Mouse (Mus musculus) hindbrain, embryonic 11.5 days (tissue): ENCODE results near the gene Olfr402. TPM values are rescaled to one million over a fixed set of nuclear protein-coding genes. Genes with fewer than 3 reads are reported as not detected.
"Not testable (repeated sequence)": the region's sequence is repeated elsewhere in the genome, so short reads cannot be mapped to it uniquely, and the experiment has no call there.

ENCODE experiments used
- ATAC-seq: fragments of 200-750 bp; cut with Nextera tagmentation; 2 replicates; pipeline ENCODE4 v1.8.0; 2017; ENCODE audit warnings: mild to moderate bottlenecking, moderate TSS enrichment, moderate library complexity; ENCODE audit not compliant: low FRiP score
- DNase-seq: peaks from one replicate; pipeline ENCODE4 v3.0.0-alpha.2; 2015; ENCODE audit warnings: low spot score
- H3K27ac ChIP-seq: fragments of 300-500 bp; sonication (generic); 2 replicates; pipeline ENCODE4 v1.5.1; 2014; ENCODE audit warnings: mild to moderate bottlenecking, low read depth, low read length
- H3K27me3 ChIP-seq: fragments of 300-500 bp; sonication (generic); 2 replicates; pipeline ENCODE4 v1.6.1; 2014; ENCODE audit warnings: mild to moderate bottlenecking, low read length, moderate library complexity, mixed read lengths; ENCODE audit not compliant: control insufficient read depth, insufficient read depth
- H3K36me3 ChIP-seq: fragments of 300-500 bp; sonication (generic); 2 replicates; pipeline ENCODE4 v1.6.1; 2014; ENCODE audit warnings: mild to moderate bottlenecking, low read length, moderate library complexity, mixed read lengths; ENCODE audit not compliant: control insufficient read depth, insufficient read depth
- H3K4me1 ChIP-seq: fragments of 300-500 bp; sonication (generic); replicated peaks from 2 replicates; pipeline ENCODE4 v1.6.1; 2014; ENCODE audit warnings: low read length, mixed read lengths; ENCODE audit not compliant: control insufficient read depth, insufficient read depth
- H3K4me2 ChIP-seq: fragments of 300-500 bp; sonication (generic); replicated peaks from 2 replicates; pipeline ENCODE4 v1.6.1; 2014; ENCODE audit warnings: mild to moderate bottlenecking, low read depth, low read length
- H3K4me3 ChIP-seq: fragments of 300-500 bp; sonication (generic); 2 replicates; pipeline ENCODE4 v1.5.1; 2014; ENCODE audit warnings: low read depth, low read length
- H3K9ac ChIP-seq: fragments of 300-500 bp; sonication (generic); 2 replicates; pipeline ENCODE4 v1.6.1; 2014; ENCODE audit warnings: low read depth, low read length
- H3K9me3 ChIP-seq: fragments of 300-500 bp; sonication (generic); 2 replicates; pipeline ENCODE4 v1.6.1; 2016; ENCODE audit warnings: low read length; ENCODE audit not compliant: control insufficient read depth
- WGBS: fragments of 180-500 bp; shearing (Covaris S2); extraction: QIAGEN DNeasy Blood & Tissue Kit; methylation state at CpG from one replicate; pipeline ENCODE4 v1.1.7; 2014; 5-methylcytosine and 5-hydroxymethylcytosine counted together
- polyA plus RNA-seq: library from polyadenylated mRNA; unstranded; fragments of >200 nt; fragmentation: Nextera tagmentation; extraction: Ambion mirVana; gene quantifications from 2 replicates; pipeline ENCODE4 v1.2.1, GENCODE M21; 2014

Olfr402 gene
- not detected in 2 replicates for polyA plus RNA-seq

GRCm38 (mm10) chr11:74153229-74153628, at the start of gene Olfr402:
TSS of gene Olfr402 (plus strand) at chr11:74153529.
- ATAC-seq (no peak), DNase-seq (no peak)
- no peaks in the 10 kb centered on the region for H3K9me3 ChIP-seq
- no peaks in the 10 kb centered on the region for H3K36me3 ChIP-seq
- H3K27me3 ChIP-seq, result no peaks in the 10 kb centered on the region
- no peak within 1 kb of the TSS for H3K4me2 ChIP-seq
- H3K27ac ChIP-seq, result no peak within 1 kb of the TSS
- no peaks in the 10 kb centered on the region for H3K4me1 ChIP-seq
- WGBS, result 60% methylated on average over 3 of the region's 3 CpGs
- H3K9ac ChIP-seq, result no peak within 1 kb of the TSS
- H3K4me3 ChIP-seq, result no peak within 1 kb of the TSS

DNA sequence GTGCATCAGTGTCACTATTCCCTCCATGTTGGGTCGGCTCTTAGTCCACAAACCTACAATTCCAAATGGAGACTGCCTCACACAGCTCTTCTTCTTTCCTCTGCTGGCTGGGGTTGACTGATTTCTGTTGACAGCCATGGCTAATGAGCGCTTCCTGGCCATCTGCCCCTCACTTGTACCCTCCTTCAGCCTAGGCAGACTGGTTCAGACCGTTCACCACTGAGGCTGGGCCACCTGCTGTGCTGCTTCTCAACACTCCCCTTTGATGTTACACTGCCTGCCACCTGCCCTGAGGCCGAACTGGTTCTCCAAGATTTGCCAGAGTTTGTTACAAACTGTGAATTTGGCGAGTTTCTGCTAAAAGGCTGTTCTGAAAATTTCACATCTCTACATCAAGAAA, 48.3 kb upstream of the Olfr402 start:
- ATAC-seq (no peak), DNase-seq (no peak)
- Histone ChIP-seq H3K36me3 (no peaks in the 10 kb centered on the region), H3K4me1 (no peaks in the 10 kb centered on the region), H3K4me2 (no peak overlapping the region), H3K9me3 (0 out of 2 replicates have a peak, but pooled peaks cover 4% of the 10 kb centered on the region), H3K27ac (no peak overlapping the region), H3K4me3 (no peak overlapping the region), H3K9ac (no peak overlapping the region), H3K27me3 (no peaks in the 10 kb centered on the region)
- WGBS, result 28% methylated on average over 5 of the region's 5 CpGs

DNA sequence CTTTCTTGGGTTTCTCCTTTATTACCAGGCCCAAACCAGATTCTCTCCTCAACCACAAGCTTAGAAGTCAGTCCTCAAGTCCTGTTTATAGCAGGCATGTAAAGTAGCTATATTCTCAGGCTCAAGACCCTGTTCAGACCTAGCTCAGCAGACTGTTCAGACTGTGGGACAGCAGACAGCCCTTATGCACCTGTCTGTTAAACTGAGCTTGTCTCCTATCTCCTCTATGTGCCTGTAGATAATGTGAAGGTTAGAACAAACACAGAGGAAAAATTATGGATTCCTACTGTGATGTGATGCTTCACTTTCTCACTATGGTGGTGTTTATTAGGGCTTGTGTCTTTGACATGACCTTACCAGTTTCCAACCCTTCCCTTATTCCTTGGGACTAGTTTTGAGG, 39.9 kb upstream of the Olfr402 start, which contains the start of gene Olfr401:
Gene Olfr401, plus strand, starts transcription at position 301 of the 400 bp plus-strand sequence.
- no peak within 1 kb of the TSS for H3K4me2 ChIP-seq
- no peaks in the 10 kb centered on the region for H3K4me1 ChIP-seq
- DNase-seq (no peak), ATAC-seq (no peak)
- H3K27me3 ChIP-seq, result no peaks in the 10 kb centered on the region
- no peak within 1 kb of the TSS for H3K9ac ChIP-seq
- no peaks in the 10 kb centered on the region for H3K36me3 ChIP-seq
- H3K27ac ChIP-seq, result no peak within 1 kb of the TSS
- H3K4me3 ChIP-seq, result no peak within 1 kb of the TSS
- peaks cover 8% of the 10 kb centered on the region; the same call in 1 of the 2 replicates for H3K9me3 ChIP-seq

GRCm38 (mm10) chr11:74140001-74140400, 13.3 kb upstream of the Olfr402 start:
- ATAC-seq, result not testable (repeated sequence)
- WGBS, result 33% methylated on average over 1 of the region's 1 CpGs

DNA sequence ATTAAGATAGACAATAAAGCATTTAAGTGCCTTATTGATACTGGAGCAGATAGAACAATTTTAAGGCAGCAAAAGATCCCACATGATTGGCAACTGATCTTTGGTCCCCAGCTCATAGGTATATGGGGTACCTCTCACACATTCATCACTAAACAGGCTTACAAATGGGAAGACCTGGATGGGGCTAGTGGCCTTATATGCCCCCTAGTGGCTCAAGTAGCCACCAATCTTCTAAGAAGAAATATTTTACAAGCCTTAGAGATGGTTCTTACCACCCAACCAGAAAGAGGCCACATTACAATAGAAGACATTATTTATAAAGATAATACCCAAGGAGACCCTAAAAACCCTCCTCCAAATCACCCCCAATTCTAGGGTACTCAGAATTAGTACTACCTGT, 7.5 kb upstream of the Olfr402 start:
- no peak overlapping the region for H3K9ac ChIP-seq

More at GRCm38 (mm10) chr11:74140001-74140400, 13.3 kb upstream of the Olfr402 start:
- H3K36me3 ChIP-seq, H3K4me3 ChIP-seq, H3K4me2 ChIP-seq, H3K4me1 ChIP-seq, H3K9ac ChIP-seq, H3K9me3 ChIP-seq, DNase-seq, H3K27me3 ChIP-seq, H3K27ac ChIP-seq: not testable (repeated sequence)

DNA sequence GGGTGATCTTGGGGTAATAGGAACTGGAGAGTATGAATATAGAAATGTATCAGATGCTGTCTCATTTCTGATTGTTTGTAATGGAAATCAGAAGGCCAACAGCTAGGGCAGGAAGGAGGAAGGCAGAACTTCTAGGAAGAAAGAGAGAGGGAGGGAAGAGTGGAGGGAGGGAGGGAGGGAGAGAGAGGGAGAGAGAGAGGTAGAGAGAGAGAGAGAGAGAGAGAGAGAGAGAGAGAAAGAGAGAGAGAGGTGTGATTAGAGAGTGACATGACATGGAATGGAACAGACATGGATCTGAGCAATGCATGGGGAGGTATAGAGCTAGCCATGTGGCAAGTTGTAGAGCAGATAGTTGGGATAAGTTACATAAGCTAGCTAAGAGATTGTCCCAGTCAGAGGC, 15.4 kb downstream of the Olfr402 start:
- Histone ChIP-seq H3K36me3 (no peaks in the 10 kb centered on the region), H3K4me3 (no peak overlapping the region), H3K27ac (no peak overlapping the region), H3K9ac (no peak overlapping the region), H3K9me3 (peaks cover 3% of the 10 kb centered on the region; the same call in 1 of the 2 replicates), H3K27me3 (no peaks in the 10 kb centered on the region), H3K4me1 (no peaks in the 10 kb centered on the region), H3K4me2 (no peak overlapping the region)
- ATAC-seq (no peak), DNase-seq (no peak)

More for the DNA sequence above, 7.5 kb upstream of the Olfr402 start:
- no peaks in the 10 kb centered on the region for H3K4me1 ChIP-seq
- no peak for ATAC-seq
- H3K36me3 ChIP-seq, result no peaks in the 10 kb centered on the region
- H3K27ac ChIP-seq, result no peak overlapping the region
- no peak overlapping the region for H3K4me2 ChIP-seq
- H3K4me3 ChIP-seq, result no peak overlapping the region
- peaks cover 6% of the 10 kb centered on the region; the same call in 1 of the 2 replicates for H3K9me3 ChIP-seq
- no peaks in the 10 kb centered on the region for H3K27me3 ChIP-seq
- DNase-seq, result no peak

- ATAC-seq (no peak), DNase-seq (no peak)
- no peak overlapping the region for H3K4me3 ChIP-seq
- H3K27ac ChIP-seq, result no peak overlapping the region
- no peaks in the 10 kb centered on the region for H3K27me3 ChIP-seq
- H3K36me3 ChIP-seq, result no peaks in the 10 kb centered on the region
- no peak overlapping the region for H3K9ac ChIP-seq
- 79% methylated on average over 4 of the region's 4 CpGs for WGBS
- H3K4me2 ChIP-seq, result no peak overlapping the region
- no peaks in the 10 kb centered on the region for H3K4me1 ChIP-seq
- H3K9me3 ChIP-seq, result no peaks in the 10 kb centered on the region
Observed at GRCm38 (mm10) chr11:74183168-74183567, 29.8 kb downstream of the Olfr402 start.

- Histone ChIP-seq H3K27ac (no peak overlapping the region), H3K27me3 (no peaks in the 10 kb centered on the region), H3K9me3 (no peaks in the 10 kb centered on the region), H3K36me3 (no peaks in the 10 kb centered on the region), H3K9ac (no peak overlapping the region), H3K4me3 (no peak overlapping the region), H3K4me1 (no peaks in the 10 kb centered on the region), H3K4me2 (no peak overlapping the region)
- ATAC-seq (no peak), DNase-seq (no peak)
- WGBS, result 85% methylated on average over 4 of the region's 4 CpGs
Observed at GRCm38 (mm10) chr11:74183745-74184144, 30.4 kb downstream of the Olfr402 start.

GRCm38 (mm10) chr11:74185949-74186348, 32.6 kb downstream of the Olfr402 start, which contains the start of gene Olfr403:
TSS of gene Olfr403 (plus strand) at chr11:74186249.
- ATAC-seq, result no peak
- no peak within 1 kb of the TSS for H3K27ac ChIP-seq
- no peaks in the 10 kb centered on the region for H3K4me1 ChIP-seq
- H3K4me2 ChIP-seq, result no peak within 1 kb of the TSS
- H3K36me3 ChIP-seq, result no peaks in the 10 kb centered on the region
- H3K4me3 ChIP-seq, result no peak within 1 kb of the TSS
- no peak within 1 kb of the TSS for H3K9ac ChIP-seq
- H3K9me3 ChIP-seq, result no peaks in the 10 kb centered on the region
- no peak for DNase-seq
- no peaks in the 10 kb centered on the region for H3K27me3 ChIP-seq
